Mouse (Mus musculus): ENCODE measurements at regions not wholly inside any gene's neighbourhood (a gene's known extent, or its start where the extent isn't known, plus 50 kb on each side); places are given as distances from the start of the nearest gene placed in this dataset.

GRCm38 (mm10) chr14:48736211-48736610 lies 62.6 kb upstream of the Otx2 start:
- no peak overlapping the region for H3K4me3 ChIP-seq (replicated peaks)
- H3K4me1 ChIP-seq = no peaks in the 10 kb centered on the region
- WGBS = 64% methylated on average over 6 of the region's 6 CpGs
- H3K9me3 ChIP-seq (replicated peaks) = no peaks in the 10 kb centered on the region
- no peak overlapping the region for H3K27ac ChIP-seq (replicated peaks)
- ATAC-seq (ENCODE audit: insufficient number of reproducible peaks, low FRiP score, low TSS enrichment, low read depth) = no peak
- no peak overlapping the region for H3K9ac ChIP-seq
- H3K36me3 ChIP-seq = no peaks in the 10 kb centered on the region
- no peak overlapping the region for H3K4me2 ChIP-seq (replicated peaks)
- no peaks in the 10 kb centered on the region for H3K27me3 ChIP-seq

- no peaks in the 10 kb centered on the region for H3K4me1 ChIP-seq
- WGBS = 87% methylated on average over 2 of the region's 2 CpGs
- no peaks in the 10 kb centered on the region for H3K36me3 ChIP-seq
- no peak overlapping the region for H3K4me2 ChIP-seq (replicated peaks)
- H3K27ac ChIP-seq (replicated peaks) = no peak overlapping the region
- no peaks in the 10 kb centered on the region for H3K9me3 ChIP-seq (replicated peaks)
- H3K4me3 ChIP-seq (replicated peaks) = no peak overlapping the region
- no peaks in the 10 kb centered on the region for H3K27me3 ChIP-seq
- no peak for ATAC-seq (ENCODE audit: insufficient number of reproducible peaks, low FRiP score, low TSS enrichment, low read depth)
- H3K9ac ChIP-seq = no peak overlapping the region
Measured at GRCm38 (mm10) chr14:48729996-48730395, 56.4 kb upstream of the Otx2 start.
